Mouse (Mus musculus) liver, embryonic 14.5 days (tissue): ENCODE data around the gene Iqsec3.

ENCODE experiments used
- CTCF ChIP-seq: IDR thresholded peaks from 2 replicates; pipeline ENCODE4 v1.5.1; 2016; ENCODE audit warnings: antibody characterized with exemption, low read depth, control low read depth
- EP300 ChIP-seq: IDR thresholded peaks from 2 replicates; pipeline ENCODE4 v1.6.1; 2016; ENCODE audit warnings: antibody characterized with exemption, low read depth

DNA sequence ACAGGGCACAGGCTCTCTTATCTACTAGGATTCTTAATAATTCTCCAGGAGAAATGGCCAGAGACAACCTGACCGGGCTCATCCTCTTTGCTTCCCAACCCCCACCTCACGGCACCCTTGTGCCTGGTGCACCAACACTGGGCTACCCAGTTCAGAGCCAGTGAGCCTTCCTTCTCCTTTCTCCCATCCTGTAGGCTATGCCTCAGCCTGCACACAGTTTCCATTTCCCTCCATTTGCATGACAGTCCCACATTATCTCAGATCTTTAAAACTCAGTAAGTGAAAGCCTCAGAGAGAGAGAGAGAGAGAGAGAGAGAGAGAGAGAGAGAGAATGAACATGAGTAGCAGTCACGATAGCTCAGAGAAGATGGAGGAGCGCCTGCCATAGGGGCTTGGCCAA lies 95.2 kb downstream of the Iqsec3 start:
- TF ChIP-seq EP300 (no peak), CTCF (no peak)
